Mouse (Mus musculus): ENCODE data around the gene Nub1.
A peak's percentile ranks its signal among the peaks of the same experiment; 100 is the strongest.

Nub1 gene

GRCm38 (mm10) chr5:24747533-24747932, 62.2 kb downstream of the Nub1 start:
- DNase-seq = no peak

GRCm38 (mm10) chr5:24749731-24750130, 64.4 kb downstream of the Nub1 start:
- no peak for DNase-seq

- peak; percentile 86 for DNase-seq
These were observed 65.3 kb downstream of the Nub1 start for GRCm38 (mm10) chr5:24750321-24751304.

- peak; percentile 43 for DNase-seq
These were observed 66.2 kb downstream of the Nub1 start for GRCm38 (mm10) chr5:24751305-24752174.

- DNase-seq = no peak
These were observed 66.8 kb downstream of the Nub1 start for GRCm38 (mm10) chr5:24752175-24752498.

- no peak for DNase-seq
These were observed 71.6 kb downstream of the Nub1 start for GRCm38 (mm10) chr5:24756931-24757330.

GRCm38 (mm10) chr5:24757816-24758215, 72.5 kb downstream of the Nub1 start, which contains the start of gene Crygn:
Gene Crygn (minus strand): TSS chr5:24758008.
- no peak for DNase-seq

Data from right cerebral cortex, postnatal 14 days (tissue).